Mouse (Mus musculus) heart, postnatal 36 days (tissue): Measurements from ENCODE around the gene AI837181. TPM values are rescaled to one million over a fixed set of nuclear protein-coding genes. Genes with fewer than 3 reads are reported as not detected.
"Not testable (repeated sequence)": the region's sequence is repeated elsewhere in the genome, so short reads cannot be mapped to it uniquely, and the experiment has no call there.

Experiments used
- DNase-seq, 2 experiments: peaks; one replicate each; pipeline ENCODE4 v3.0.0; 2021 to 2022
- intact Hi-C: fragments of 180-260 bp; cut with DNase I; formaldehyde crosslinking; loops from one replicate; pipeline ENCODE4 v1.15.1; 2025
- total RNA-seq, 2 experiments: library from RNA; stranded (reverse); gene quantifications; 2 replicates each; pipeline ENCODE4 v1.2.3; 2021

The AI837181 gene
- 10 to 100 TPM; 33.3 to 38.1 TPM for total RNA-seq

DNA sequence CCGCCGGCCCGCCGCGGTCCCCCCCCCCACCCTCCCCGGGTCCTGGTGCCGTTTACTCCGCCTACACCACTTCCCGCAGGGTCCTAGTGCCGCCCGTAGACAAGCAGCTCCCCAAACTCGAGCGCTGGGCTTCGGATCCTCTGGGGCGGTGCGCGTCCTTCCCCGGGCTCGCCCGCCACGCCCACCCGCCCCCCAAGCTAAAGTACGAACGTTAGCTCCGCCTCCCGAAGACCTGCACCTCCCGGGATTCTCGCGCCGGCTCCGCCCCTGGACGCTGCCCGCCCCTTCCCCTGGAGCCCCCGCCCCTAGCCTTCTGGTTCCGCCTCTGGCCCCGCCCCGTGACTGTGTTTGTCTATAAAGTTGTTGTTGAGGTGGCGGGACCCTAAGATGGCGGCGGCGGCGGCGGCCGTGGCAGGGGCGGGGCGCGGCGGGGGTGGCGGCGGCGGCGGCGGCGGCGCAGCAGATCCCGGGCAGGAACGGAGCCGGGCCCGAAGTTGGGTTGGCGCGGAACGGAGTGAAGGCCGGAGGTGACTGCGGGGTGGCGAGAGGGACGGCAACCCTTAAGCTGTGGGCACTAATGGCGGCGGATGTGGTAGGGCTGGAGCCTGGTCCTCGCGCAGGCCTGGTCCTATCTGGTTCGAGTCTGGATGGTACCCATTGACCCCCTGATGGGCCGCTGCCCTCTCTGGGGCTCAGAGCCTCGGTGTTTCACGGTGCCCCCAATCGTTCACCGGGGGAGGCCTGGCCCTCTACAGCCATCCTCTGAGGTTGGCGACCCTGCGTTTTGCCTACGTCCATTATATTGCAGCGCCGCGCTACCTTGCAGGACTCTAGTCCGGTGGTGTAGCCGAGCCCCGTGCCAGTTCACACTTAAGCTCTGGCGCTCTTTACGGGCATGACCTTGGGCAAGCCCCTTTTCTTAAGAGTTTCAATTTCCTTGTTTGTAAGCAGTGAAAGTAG lies at the start of gene AI837181, which contains the start of gene Drap1:
TSS of gene AI837181 (plus strand) at position 363 of the 960 bp plus-strand sequence.
TSS of gene Drap1 (minus strand) at position 198 of the 960 bp plus-strand sequence.
- intact Hi-C loops, result loop anchor here (2.0 to 5.0 kb wide), 2 partner anchors 58 to 88 kb away; partner anchors contain the start of genes Banf1, Catsper1 and Eif1ad
- peak; percentile 93 to 95 for DNase-seq

DNA sequence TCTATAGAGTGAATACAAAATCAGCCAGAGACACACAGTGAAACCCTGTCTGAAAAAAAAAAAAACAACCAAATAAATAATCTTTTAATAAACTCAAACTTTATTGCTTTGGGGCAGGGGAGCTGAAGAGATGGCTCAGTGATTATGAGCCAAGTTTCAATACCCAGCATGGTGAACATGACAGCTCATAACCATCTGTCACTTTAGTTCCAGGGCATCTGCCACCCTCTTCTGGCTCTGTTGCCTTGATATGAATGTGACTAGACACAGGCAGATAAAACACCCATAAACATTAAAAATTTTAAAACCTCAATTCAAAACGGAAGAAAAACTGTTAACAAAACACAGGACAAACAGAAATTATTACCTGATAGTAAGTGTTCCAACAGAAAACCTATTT lies 47.5 kb upstream of the AI837181 start:
- no peak for DNase-seq
- intact Hi-C loops, result no loop called here

DNA sequence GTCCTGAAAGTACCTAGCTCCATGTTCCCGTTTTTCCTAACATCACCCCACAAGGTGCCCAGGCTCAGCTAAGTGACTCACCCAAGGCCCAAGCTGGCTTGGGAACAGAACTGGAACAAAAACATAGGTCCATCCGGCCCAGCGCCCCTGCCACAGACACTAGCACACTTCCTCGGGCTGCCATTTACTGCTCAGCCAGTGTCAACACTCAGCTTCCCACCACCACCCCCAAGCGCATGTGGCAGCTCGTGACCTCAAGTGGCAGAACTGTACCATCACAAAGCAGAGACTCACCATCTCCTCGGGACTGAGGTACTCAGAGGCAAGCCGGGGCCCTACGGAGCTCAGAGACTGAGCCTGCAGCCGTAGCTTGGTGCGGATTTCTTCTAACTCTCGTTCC lies 41.6 kb upstream of the AI837181 start:
- intact Hi-C loops, result no loop called here
- no peak for DNase-seq

DNA sequence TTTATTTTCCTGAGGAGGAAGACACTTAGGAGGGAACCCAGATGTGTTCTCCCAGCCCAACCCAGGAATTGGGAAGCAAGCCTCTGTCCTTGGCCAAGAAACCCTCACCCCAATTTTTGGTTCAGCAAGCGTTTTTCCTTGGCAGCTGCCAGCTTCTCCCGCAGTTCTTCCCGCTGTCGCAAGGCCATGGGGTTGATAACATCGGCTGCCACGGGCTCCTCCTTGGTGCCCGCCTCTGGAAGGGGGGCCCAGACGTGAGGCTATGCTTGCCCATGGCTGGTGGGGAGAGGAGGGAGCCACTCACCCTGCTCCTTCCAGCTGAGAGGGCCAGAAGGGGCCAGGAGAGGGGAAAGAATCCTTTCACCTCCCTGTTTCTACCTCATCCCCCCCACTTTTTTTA lies 40.2 kb upstream of the AI837181 start:
- DNase-seq, result no peak
- intact Hi-C loops, result loop anchor here (5.0 kb wide), 1 partner anchor 103 kb away; the partner anchor contains the start of gene Mus81

DNA sequence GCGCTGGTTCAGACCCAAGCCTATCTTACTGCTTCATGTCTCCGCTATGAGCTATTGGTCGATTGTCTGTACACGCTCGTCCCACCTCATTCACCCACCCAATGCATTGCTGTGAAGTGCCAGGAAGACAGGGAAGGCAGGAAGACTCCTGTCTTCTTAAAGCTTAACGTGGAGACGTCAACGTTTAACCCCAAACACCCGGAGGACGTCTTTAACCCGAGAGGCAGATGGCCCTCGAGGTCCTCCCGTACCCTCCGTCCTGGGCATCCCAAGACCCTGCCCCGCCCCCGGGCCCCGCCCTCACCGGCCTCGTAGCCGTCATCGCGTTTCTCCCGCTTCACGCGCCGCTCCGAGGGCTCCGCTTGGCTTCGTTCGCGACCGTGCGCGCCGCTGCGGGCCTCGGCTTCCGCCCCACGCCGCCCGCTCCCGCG lies 36.9 kb upstream of the AI837181 start:
- peak in 1 of 2 experiments; percentile 21 for DNase-seq
- intact Hi-C loops, result loop anchor here (1.0 to 5.0 kb wide), 2 partner anchors 22 to 99 kb away; partner anchors contain the start of genes Eif1ad and Mus81

DNA sequence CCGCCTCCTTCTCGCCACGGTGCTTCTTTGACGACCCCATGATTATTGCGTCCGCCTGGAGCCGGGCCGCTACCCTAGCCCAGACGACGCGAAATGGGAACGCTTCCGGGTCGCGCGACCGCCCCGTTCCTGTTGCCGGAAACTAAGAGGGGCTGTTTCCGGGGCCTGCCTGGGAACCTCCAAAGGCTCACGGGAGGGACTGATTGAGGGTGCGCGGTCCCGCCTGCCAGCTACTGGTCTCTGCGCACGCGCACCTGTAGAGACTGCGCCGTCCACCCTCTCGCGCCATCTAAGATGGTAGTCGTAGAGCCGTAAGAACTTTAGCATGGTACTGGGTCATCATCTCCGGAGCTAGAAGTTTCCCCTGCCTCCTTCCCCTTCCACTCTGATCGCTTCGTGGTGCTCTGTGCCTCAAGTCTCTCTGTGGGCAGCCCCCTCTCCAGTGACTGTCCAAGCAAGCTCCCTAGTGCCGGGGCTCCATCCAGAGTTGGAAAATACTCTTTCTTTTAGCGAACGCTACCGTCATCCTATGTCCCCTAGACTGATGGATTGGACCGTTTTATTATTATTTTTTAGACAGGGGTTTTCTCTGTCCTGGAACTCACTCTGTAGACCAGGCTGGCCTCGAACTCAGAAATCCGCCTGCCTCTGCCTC lies 36.2 kb upstream of the AI837181 start, which contains the start of gene Sart1:
TSS of gene Sart1 (minus strand) at position 116 of the 655 bp plus-strand sequence.
- intact Hi-C loops, result loop anchor here (1.0 to 5.0 kb wide), 2 partner anchors 22 to 99 kb away; partner anchors contain the start of genes Eif1ad and Mus81
- DNase-seq, result peak; percentile 92 to 93

DNA sequence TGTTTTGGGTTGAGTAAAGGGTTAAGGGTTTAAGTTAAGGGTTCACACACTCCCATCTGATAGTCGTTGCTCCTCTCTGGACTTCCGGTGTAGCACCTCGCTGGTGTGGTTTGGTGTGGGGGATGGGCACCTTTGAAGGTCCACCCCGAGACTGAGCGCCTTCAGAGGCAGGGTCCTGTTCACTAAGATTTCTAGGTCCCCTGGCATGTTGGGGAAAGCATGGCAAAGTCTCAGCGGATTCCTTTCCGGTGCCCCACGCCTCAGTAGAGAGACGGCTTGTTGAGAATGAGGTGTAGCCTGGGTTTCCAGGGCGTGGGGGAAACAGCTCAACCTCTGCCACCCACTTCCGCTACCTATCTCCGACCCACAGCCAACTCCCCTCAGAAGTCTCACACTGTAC lies 35.3 kb upstream of the AI837181 start:
- peak in 1 of 2 experiments; percentile 26 for DNase-seq
- intact Hi-C loops, result loop anchor here (1.0 to 5.0 kb wide), 2 partner anchors 34 to 98 kb away; partner anchors contain the start of gene Mus81

DNA sequence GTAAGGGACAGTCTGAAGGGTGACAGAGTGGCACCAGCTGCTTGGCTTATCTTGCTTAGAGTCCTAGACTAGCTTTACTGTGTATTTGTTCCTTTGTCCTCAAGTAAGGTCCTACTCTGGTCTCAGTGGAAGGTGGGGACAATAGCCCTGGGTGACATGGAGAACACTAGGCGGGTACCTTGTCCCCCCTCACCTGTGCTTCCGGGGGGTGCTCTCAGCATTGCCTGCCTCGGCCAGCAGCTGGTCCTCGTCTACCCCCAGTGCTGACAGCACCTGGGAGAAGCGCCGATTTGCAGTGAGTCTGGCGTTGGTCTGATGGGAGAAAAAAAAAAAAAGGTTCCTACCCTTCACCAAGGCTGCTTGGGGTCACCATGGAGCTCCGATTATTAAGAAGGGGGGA lies 34.5 kb upstream of the AI837181 start:
- intact Hi-C loops, result loop anchor here (1.0 kb wide), 1 partner anchor 33 kb away; no protein-coding TSS in a partner anchor

DNA sequence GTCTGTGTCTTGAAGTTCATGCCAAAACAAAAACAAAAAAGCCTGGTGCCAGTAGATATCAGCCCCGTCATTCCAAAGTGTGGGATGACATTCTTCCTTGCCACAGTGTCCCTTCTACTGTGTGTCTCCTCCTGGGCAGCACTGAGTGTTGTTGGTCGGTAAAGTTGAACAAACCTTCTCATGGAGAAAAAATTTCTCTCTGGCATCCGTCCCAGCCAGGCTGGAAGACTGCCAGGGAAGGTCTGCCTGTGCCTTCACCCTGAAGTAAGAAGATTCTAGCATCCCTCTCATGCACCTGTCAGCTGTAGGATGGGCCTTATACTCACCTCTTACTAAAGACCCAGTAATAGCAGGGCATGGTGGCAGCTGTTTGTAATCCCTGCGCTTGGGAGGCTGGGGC lies 32.1 kb upstream of the AI837181 start:
- peak in 1 of 2 experiments; percentile 69 for DNase-seq
- intact Hi-C loops, result no loop called here

More for the DNA sequence above, 34.5 kb upstream of the AI837181 start:
- DNase-seq, result no peak

DNA sequence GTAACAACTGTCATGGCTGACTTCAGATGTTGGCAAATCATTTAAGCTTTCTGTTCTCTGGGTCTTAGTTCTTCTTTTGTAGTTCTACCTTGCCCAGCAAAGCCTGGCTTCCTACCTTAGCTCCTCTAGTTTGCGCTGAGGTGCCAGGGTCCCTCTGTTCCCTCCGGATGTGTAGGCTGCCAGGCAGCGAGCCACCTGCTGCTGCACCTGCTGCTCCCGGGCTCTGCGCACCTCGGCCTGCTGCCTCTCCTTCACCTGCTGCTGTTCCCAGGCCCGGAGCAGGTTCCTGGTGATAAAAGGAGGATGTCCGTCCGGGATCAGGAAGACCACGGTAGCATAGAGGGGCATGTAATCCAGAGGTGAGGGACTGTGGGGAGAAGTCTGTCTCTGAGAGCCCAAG lies 30.8 kb upstream of the AI837181 start:
- intact Hi-C loops, result no loop called here
- no peak for DNase-seq

DNA sequence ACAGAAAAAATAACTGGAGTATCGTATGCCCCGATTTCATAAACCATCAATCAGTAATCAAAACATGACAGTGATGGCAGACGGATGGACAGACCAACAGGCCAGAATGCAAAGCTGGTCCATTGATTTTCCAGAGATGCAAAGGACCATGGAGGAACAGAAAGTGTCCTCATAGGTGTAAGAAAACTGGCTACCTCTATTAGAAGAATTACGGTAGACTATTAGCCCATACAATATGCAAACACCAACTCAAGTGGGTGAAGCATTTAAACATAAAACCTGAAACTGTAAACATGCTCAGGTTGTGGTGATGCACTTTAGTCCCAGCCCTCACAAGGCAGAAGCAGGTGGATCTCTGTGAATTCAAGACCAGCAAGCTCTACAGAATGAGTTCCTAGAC lies 29.6 kb upstream of the AI837181 start:
- intact Hi-C loops, result no loop called here
- DNase-seq, result no peak

DNA sequence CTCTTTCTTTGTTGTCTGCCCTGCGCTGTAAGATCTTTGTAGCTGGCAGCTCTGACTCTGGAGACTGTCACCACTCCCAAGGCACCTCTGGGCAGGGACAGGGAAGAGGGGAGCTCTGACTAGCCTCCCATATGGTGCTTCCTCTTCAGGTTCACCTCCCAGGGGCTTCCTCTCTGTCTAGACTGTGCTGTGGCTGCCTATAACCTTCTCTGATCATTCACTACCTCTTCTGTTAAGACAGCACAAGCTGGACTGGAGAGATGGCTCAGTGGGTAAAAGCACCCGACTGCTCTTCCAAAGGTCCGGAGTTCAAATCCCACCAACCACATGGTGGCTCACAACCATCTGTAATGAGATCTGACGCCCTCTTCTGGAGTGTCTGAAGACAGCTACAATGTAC lies 23.9 kb upstream of the AI837181 start:
- DNase-seq, intact Hi-C loops: not testable (repeated sequence)

DNA sequence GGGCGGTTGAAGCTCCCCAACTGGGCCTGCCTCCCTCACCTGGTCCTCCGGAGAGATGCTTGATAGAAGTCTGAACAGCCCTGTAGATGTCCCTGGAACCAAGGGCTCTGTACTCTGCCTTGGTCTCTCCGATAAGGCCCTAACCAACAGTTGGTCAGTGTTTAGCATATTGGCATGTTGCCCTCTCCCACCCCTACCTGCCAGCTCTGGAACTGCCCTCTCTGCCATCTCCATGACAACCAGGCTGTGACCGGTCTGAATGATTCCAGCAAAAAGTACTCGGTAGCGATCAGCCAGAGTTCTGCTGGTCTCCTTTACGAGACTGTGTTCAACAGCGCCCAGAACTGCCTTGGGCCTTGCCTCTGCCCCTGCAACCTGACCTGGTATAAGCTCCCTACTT lies 22.7 kb upstream of the AI837181 start, which contains the start of gene Tsga10ip:
TSS of gene Tsga10ip (minus strand) at position 234 of the 400 bp plus-strand sequence.
- DNase-seq, result no peak
- intact Hi-C loops, result no loop called here

DNA sequence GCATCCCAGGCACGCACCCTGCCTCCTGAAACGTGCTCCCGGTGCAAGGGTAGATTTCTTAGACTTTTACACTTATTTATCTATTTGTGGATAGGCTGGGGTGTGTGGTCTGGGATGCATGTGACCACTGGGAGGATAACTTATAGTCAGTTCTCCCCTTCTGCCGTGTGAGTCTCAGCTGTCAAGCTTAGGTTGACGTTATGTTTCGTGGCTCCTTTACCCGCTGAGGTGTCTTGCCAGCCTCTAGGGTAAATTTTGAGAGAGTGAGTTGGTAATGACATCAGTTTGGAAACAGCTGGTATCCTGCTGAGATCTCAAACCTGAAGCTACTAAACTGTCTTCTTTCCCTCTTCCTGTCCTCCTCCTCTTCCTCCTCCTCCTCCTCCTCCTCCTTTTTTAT lies 19.0 kb upstream of the AI837181 start:
- DNase-seq, result no peak
- intact Hi-C loops, result no loop called here

DNA sequence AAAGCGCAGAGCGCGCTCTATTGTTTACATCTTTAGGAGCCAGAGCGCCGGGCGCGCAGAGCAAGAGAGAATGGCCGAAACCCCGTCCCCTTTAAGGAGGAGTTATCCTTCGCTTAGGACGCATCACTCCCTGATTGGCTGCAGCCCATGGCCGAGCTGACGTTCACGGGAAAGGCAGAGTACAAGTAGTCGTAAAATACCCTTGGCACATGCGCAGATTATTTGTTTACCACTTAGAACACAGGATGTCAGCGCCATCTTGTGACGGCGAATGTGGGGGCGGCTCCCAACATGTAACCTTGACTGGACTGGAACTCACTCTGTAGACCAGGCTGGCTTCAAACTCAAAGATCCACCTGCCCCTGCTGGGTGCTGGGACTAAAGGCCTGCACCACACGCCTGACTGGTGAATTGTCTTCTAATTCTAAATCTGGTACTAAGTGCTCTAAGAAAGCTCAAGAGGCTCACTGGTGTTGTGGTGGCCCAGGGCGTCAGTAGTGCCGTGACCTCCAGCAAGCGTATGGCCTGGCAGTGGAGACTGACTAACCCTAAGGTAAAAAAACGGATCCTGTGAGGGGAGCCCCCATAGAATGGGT lies 18.3 kb upstream of the AI837181 start:
- DNase-seq, result peak; percentile 57 to 58
- intact Hi-C loops, result not testable (repeated sequence)

DNA sequence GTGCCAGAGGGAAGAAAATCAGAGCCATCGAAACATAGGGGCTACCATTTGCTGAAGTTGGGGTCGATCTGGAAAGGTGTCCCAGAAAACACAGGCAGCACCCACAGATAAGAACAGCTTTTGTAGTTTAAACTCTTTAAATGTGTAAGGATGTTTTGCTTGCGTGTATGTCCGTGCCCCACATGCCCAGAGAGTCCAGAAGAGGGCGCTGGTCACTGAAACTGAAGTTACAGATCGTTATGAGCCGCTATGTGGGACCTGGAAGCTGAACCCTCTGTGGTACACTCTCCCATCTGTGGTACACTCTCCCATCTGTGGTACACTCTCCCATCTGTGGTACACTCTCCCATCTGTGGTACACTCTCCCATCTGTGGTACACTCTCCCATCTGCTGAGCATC lies 17.8 kb upstream of the AI837181 start:
- intact Hi-C loops, result no loop called here
- peak; percentile 60 to 70 for DNase-seq

DNA sequence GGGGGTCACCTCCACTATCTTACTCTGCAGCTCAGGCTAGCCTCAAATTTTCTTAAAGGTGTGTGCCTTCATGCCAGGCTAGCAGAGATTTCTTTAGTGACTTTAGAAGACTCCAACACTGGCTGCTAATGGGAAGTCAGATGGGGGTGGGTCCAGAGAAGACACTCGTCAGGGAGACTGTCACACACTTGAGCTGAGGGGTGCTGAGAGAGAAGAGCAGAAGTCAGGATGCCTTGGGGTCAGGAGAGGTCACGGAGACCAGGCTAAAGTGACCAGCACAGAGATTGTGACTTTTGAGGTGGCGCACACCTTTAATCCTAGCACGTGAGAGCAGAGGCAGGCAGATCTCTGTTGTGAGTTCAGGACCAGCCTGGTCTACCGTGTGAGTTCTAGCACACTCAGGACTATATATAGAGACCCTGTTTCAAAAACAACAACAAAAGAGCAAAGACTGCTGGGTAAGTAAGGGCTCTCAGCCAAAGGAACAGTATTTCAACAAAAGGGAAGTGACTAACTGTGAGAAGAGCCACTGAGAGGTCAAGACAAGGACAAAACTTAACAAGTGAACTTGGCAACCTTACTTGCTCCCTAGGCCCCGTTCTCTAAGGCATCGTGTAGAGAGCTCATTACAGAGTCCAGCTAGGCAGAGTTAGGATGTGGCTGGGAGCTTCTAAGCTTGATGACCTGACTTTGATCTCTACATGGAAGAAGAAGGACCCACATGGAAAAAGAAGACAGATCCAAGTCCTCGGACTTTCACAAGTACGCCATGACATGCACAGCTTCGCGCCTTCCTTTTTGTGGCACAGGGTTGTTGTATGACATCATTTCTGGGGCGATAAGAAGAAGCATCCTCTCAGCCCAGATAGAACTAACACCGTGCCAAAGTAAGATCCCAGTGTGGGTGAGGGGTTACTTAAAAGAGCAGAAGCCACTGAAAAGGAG lies 16.6 kb upstream of the AI837181 start:
- intact Hi-C loops, result no loop called here
- peak in 1 of 2 experiments; percentile 64 for DNase-seq

DNA sequence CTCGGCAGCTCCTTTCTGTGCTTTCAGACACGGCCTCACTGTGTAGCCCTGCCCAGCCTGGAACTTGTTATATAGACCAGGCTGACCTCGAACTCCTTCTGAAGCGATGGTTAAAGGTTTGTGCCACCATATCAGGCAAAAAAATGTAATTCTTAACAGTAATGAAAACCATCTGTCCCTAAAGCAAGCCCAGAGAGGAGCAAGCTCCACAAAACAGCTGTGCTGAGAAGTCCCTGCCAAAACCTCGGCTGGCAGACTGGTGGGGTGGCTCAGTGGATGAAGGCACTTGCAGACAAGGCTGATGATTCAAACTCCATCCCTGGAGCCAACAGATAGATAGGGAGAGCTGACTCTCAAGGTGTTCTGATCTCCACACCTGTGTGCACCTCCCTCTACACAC lies 15.9 kb upstream of the AI837181 start:
- intact Hi-C loops, result no loop called here
- peak in 1 of 2 experiments; percentile 64 for DNase-seq

DNA sequence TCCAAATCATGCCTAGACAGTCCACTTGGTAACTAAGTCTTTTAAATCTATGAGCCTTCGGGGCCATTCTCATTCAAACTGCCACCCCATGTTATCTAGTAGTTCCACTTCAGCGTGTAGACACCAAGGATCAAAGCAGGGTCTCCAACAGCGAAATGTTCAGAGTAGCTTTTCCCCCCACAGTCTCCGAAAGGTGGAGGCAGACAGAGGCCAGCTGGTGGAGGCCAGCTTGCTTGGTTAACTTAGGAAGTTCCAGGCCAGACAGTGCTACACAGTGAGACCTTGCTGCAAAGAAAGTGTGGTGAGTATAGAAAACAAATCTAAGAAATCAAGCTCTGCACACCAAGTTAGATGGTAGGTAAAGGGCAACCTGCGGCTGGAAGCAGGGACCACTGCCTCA lies 14.3 kb upstream of the AI837181 start:
- no peak for DNase-seq
- intact Hi-C loops, result no loop called here
